Mouse (Mus musculus): Measurements from ENCODE around the gene Fate1. TPM values are rescaled to one million over a fixed set of nuclear protein-coding genes. Genes with fewer than 3 reads are reported as not detected.
A peak's percentile ranks its signal among the peaks of the same experiment; 100 is the strongest.

The Fate1 gene
- polyA plus RNA-seq, 1 experiment from 2014 or later, result 0.23 TPM

DNA sequence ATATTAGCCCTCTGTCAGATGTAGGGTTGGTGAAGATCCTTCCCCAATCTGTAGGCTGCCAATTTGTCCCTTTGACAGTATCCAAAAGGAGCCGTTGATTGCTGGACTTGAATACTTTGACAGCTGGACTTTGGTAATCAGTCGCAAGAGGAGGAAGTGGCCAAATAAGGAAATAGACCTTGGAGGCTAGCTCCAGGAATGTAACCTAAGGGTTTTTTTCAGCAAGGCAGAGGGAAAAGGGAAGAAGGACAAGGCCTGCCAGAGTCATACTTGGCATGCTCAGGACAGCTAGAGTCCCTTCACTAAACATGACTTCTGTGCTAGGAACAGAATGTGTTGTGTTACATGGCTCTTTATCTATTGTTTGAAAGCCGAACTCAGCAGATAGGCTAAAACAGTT, 7.7 kb downstream of the Fate1 start:
- no peak overlapping the region for H3K4me3 ChIP-seq (ENCODE audit: low read depth, low read length)
- H3K27me3 ChIP-seq (ENCODE audit: control insufficient read depth, insufficient read depth, low read depth, low read length), result no peaks in the 10 kb centered on the region
- H3K36me3 ChIP-seq (ENCODE audit: control insufficient read depth, insufficient read depth, low read length), result no peaks in the 10 kb centered on the region
- WGBS, result 80% methylated on average over 3 of the region's 3 CpGs
- no peaks in the 10 kb centered on the region for H3K9me3 ChIP-seq (replicated peaks; ENCODE audit: control insufficient read depth, low read length, poor library complexity, severe bottlenecking)
- H3K4me2 ChIP-seq (ENCODE audit: low read length), result no peak overlapping the region
- no peaks in the 10 kb centered on the region for H3K4me1 ChIP-seq (ENCODE audit: control insufficient read depth, insufficient read depth, low read length)
- no peak for ATAC-seq
- no peak overlapping the region for H3K27ac ChIP-seq (ENCODE audit: low read length)
- H3K9ac ChIP-seq (ENCODE audit: low read depth, low read length), result no peak overlapping the region

DNA sequence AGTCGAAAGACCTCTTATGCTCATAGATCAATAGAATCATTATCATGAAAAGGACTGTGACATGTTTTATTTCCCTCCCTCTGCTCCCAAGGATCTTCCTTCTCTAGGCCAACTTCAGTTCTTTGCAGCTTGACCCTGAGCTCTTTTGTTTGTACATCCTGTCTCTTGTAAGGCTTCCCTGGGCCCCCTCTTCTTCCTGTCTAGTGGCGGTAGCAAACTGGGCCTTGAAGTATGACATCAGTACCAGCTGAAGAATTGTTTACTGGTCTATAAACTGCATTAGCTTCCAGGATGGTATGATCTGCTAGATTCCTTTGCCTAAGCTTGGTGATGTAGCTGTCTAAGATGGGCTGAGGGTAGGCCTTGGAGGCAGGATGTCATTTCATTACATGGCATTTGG, 8.5 kb downstream of the Fate1 start:
- H3K27me3 ChIP-seq (ENCODE audit: control insufficient read depth, insufficient read depth, low read depth, low read length), result no peaks in the 10 kb centered on the region
- no peak overlapping the region for H3K27ac ChIP-seq (ENCODE audit: low read length)
- no peak overlapping the region for H3K9ac ChIP-seq (ENCODE audit: low read depth, low read length)
- no peaks in the 10 kb centered on the region for H3K4me1 ChIP-seq (ENCODE audit: control insufficient read depth, insufficient read depth, low read length)
- 50% methylated on average over 2 of the region's 2 CpGs for WGBS
- no peak overlapping the region for H3K4me3 ChIP-seq (ENCODE audit: low read depth, low read length)
- no peaks in the 10 kb centered on the region for H3K9me3 ChIP-seq (replicated peaks; ENCODE audit: control insufficient read depth, low read length, poor library complexity, severe bottlenecking)
- H3K4me2 ChIP-seq (ENCODE audit: low read length), result no peak overlapping the region
- no peaks in the 10 kb centered on the region for H3K36me3 ChIP-seq (ENCODE audit: control insufficient read depth, insufficient read depth, low read length)
- ATAC-seq, result no peak

DNA sequence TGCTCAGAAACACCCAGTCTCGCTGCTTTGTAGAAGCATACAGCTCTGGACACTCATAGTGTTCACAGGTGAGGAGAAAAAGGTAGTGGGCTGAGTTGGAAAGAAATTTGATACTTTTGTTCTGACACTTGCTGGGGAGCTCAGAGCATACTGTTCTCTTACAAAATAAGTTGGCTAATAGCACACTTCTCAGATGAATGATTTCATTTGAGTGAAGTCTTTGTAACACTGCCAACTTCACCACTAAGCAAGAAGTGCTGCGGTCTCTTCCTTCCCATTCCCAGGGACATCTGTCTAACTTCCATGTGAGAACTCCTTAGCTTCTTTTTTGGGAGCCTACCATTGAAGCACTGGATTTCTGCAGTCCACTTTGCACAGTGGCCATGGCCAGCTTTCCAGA, 10.4 kb downstream of the Fate1 start:
- ATAC-seq, result no peak
- no peak overlapping the region for H3K27ac ChIP-seq (ENCODE audit: low read length)
- no peaks in the 10 kb centered on the region for H3K36me3 ChIP-seq (ENCODE audit: control insufficient read depth, insufficient read depth, low read length)
- H3K4me3 ChIP-seq (ENCODE audit: low read depth, low read length), result no peak overlapping the region
- no peaks in the 10 kb centered on the region for H3K4me1 ChIP-seq (ENCODE audit: control insufficient read depth, insufficient read depth, low read length)
- no peaks in the 10 kb centered on the region for H3K9me3 ChIP-seq (replicated peaks; ENCODE audit: control insufficient read depth, low read length, poor library complexity, severe bottlenecking)
- no peak overlapping the region for H3K9ac ChIP-seq (ENCODE audit: low read depth, low read length)
- WGBS, result 77% methylated on average over 2 of the region's 2 CpGs
- H3K27me3 ChIP-seq (ENCODE audit: control insufficient read depth, insufficient read depth, low read depth, low read length), result no peaks in the 10 kb centered on the region
- no peak overlapping the region for H3K4me2 ChIP-seq (ENCODE audit: low read length)

DNA sequence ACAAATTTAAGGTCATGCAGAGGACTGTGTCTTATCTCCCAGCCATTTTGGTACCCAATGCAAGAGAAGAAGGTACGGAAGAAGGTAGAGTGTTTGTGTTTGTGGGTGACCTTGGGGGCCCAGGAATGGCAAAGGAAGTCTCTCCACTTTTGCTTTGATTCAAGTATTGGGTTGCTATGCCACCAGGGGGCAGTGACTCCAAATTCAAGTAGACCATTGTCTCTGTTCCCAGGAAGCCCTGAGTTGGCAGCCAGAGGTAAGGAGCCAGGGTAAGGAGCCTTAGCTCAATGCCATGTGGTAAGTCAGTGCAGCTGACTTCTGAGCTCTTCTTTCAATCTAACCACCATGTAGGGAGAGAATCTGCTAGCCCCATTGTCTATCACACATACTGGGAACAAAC, 11.0 kb downstream of the Fate1 start:
- Histone ChIP-seq H3K4me3 (ENCODE audit: low read depth, low read length) (no peak overlapping the region), H3K9ac (ENCODE audit: low read depth, low read length) (no peak overlapping the region), H3K27ac (ENCODE audit: low read length) (no peak overlapping the region), H3K27me3 (ENCODE audit: control insufficient read depth, insufficient read depth, low read depth, low read length) (no peaks in the 10 kb centered on the region), H3K36me3 (ENCODE audit: control insufficient read depth, insufficient read depth, low read length) (no peaks in the 10 kb centered on the region), H3K4me1 (ENCODE audit: control insufficient read depth, insufficient read depth, low read length) (no peaks in the 10 kb centered on the region), H3K4me2 (ENCODE audit: low read length) (no peak overlapping the region), H3K9me3 (replicated peaks; ENCODE audit: control insufficient read depth, low read length, poor library complexity, severe bottlenecking) (no peaks in the 10 kb centered on the region)
- 82% methylated on average over 1 of the region's 1 CpGs for WGBS
- ATAC-seq, result no peak

DNA sequence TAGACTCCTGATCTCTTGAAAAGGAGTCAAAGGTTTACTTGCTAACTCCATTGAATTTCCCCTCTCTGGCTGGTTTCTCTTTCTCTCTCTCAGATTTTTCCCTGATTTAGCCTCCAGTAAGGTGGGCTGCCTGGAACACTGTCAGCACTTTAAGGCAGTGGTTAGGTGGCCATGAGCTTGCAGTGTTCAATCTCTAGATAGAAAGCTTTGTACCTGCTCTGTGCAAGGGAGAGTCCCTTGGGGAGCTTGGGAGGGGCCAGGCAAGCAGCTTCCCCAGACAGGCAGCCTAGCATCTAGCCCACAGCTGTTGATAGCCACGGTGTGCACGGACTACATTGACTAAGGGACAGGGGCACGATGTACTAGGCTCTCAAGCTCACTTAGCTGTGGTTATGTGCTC, 18.8 kb downstream of the Fate1 start, which contains the start of gene Cnga2:
Gene Cnga2, plus strand, starts transcription at position 301 of the 400 bp plus-strand sequence.
- H3K36me3 ChIP-seq (ENCODE audit: control insufficient read depth, insufficient read depth, low read length), result no peaks in the 10 kb centered on the region
- no peak within 1 kb of the TSS for H3K4me3 ChIP-seq (ENCODE audit: low read depth, low read length)
- no peaks in the 10 kb centered on the region for H3K27me3 ChIP-seq (ENCODE audit: control insufficient read depth, insufficient read depth, low read depth, low read length)
- H3K9me3 ChIP-seq (replicated peaks; ENCODE audit: control insufficient read depth, low read length, poor library complexity, severe bottlenecking), result no peaks in the 10 kb centered on the region
- WGBS, result 73% methylated on average over 3 of the region's 3 CpGs
- ATAC-seq, result no peak
- H3K4me2 ChIP-seq (ENCODE audit: low read length), result no peak within 1 kb of the TSS
- H3K9ac ChIP-seq (ENCODE audit: low read depth, low read length), result no peak within 1 kb of the TSS
- no peak within 1 kb of the TSS for H3K27ac ChIP-seq (ENCODE audit: low read length)
- H3K4me1 ChIP-seq (ENCODE audit: control insufficient read depth, insufficient read depth, low read length), result no peaks in the 10 kb centered on the region

DNA sequence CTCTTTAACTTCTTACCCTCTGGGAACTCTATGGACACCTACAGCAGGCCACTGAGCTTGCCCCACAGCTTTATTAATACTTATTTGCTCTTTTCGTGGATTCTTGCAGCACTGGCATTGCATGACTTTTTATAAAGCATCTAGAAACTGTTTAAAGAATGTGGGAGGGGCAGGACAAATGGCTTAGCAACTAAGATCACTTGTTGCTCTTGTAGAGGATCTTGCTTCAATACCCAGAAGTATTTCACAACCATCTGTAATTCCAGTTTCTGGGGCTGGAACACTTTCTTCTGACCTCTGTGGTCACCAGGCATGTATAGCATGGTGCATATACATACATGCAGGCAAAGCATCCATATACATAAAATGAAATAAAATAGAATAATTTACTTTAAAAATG, 23.2 kb downstream of the Fate1 start:
- no peaks in the 10 kb centered on the region for H3K36me3 ChIP-seq (ENCODE audit: control insufficient read depth, insufficient read depth, low read length)
- H3K4me2 ChIP-seq (ENCODE audit: low read length), result no peak overlapping the region
- H3K27ac ChIP-seq (ENCODE audit: low read length), result no peak overlapping the region
- no peak overlapping the region for H3K4me3 ChIP-seq (ENCODE audit: low read depth, low read length)
- H3K9me3 ChIP-seq (replicated peaks; ENCODE audit: control insufficient read depth, low read length, poor library complexity, severe bottlenecking), result no peaks in the 10 kb centered on the region
- H3K4me1 ChIP-seq (ENCODE audit: control insufficient read depth, insufficient read depth, low read length), result no peaks in the 10 kb centered on the region
- H3K27me3 ChIP-seq (ENCODE audit: control insufficient read depth, insufficient read depth, low read depth, low read length), result no peaks in the 10 kb centered on the region
- 65% methylated on average over 1 of the region's 1 CpGs for WGBS
- no peak for ATAC-seq
- no peak overlapping the region for H3K9ac ChIP-seq (ENCODE audit: low read depth, low read length)

DNA sequence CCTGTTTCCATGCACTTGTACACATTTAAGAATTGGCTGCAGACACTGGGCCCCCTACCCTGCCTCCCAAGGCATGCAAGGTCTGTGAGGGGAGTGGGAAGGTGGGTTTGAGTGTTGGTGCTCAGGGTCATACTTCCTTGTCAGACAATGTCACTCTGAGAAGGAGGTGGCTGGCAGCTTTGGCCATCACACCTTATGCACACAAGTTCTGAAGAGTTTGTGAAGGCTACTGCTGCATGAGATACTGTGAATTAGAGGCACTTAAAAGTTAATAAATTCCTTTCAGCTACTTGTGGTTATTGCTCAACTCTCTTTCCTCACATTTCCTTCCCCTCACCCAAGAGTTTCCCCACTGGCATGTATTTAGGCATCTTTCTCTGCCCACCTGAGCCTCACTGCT, 37.1 kb downstream of the Fate1 start:
- ATAC-seq, result no peak
- H3K9ac ChIP-seq (ENCODE audit: low read depth, low read length), result no peak overlapping the region
- H3K27ac ChIP-seq (ENCODE audit: low read length), result no peak overlapping the region

DNA sequence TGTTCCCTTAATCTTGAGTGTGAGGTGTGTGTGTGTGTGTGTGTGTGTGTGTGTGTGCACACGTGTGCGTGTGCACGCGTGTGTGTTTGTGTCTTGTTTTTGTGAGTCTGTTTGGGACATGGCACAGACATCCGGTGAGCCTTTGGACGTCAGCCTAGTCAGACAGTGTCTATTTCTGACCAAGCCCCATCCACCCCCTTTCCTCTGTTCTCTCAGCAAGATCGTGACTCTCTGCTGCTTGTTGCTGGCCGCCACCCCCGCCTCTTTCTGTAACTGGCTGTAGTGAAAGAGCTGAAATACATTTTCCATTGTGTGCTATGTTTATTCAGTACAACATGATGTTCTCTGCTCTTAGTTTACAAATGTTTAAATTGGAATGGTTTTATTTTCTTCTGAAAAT, 39.5 kb downstream of the Fate1 start:
- no peaks in the 10 kb centered on the region for H3K36me3 ChIP-seq (ENCODE audit: control insufficient read depth, insufficient read depth, low read length)
- peak; percentile 51; the same call in 1 of the 2 replicates for ATAC-seq
- no peaks in the 10 kb centered on the region for H3K4me1 ChIP-seq (ENCODE audit: control insufficient read depth, insufficient read depth, low read length)
- 65% methylated on average over 9 of the region's 9 CpGs for WGBS
- H3K4me3 ChIP-seq (ENCODE audit: low read depth, low read length), result no peak overlapping the region
- H3K27me3 ChIP-seq (ENCODE audit: control insufficient read depth, insufficient read depth, low read depth, low read length), result no peaks in the 10 kb centered on the region
- H3K9me3 ChIP-seq (replicated peaks; ENCODE audit: control insufficient read depth, low read length, poor library complexity, severe bottlenecking), result no peaks in the 10 kb centered on the region
- no peak overlapping the region for H3K27ac ChIP-seq (ENCODE audit: low read length)
- no peak overlapping the region for H3K9ac ChIP-seq (ENCODE audit: low read depth, low read length)
- no peak overlapping the region for H3K4me2 ChIP-seq (ENCODE audit: low read length)

More for the DNA sequence above, 37.1 kb downstream of the Fate1 start:
- no peaks in the 10 kb centered on the region for H3K27me3 ChIP-seq (ENCODE audit: control insufficient read depth, insufficient read depth, low read depth, low read length)
- no peaks in the 10 kb centered on the region for H3K4me1 ChIP-seq (ENCODE audit: control insufficient read depth, insufficient read depth, low read length)
- no peaks in the 10 kb centered on the region for H3K36me3 ChIP-seq (ENCODE audit: control insufficient read depth, insufficient read depth, low read length)
- no peak overlapping the region for H3K4me3 ChIP-seq (ENCODE audit: low read depth, low read length)
- H3K4me2 ChIP-seq (ENCODE audit: low read length), result no peak overlapping the region
- H3K9me3 ChIP-seq (replicated peaks; ENCODE audit: control insufficient read depth, low read length, poor library complexity, severe bottlenecking), result no peaks in the 10 kb centered on the region

DNA sequence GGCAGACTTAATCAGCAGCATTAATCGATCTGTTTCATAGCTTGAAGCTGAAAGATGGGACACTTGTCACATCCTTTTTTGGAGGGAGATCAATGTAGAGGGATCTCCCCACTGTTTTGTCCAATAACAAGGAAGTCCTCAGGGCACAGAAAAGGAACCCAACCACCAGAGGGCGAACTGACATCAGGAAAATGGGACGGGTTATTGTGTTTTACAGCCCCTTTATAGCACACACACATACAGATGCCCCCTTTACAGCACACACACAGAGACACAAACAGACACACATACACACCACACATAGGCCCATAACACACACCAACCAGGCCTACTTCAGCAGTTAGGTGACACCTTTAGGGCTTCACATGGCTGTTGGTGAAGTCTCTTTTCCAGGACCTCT, 40.0 kb downstream of the Fate1 start:
- Histone ChIP-seq H3K27ac (ENCODE audit: low read length) (no peak overlapping the region), H3K4me3 (ENCODE audit: low read depth, low read length) (no peak overlapping the region), H3K27me3 (ENCODE audit: control insufficient read depth, insufficient read depth, low read depth, low read length) (no peaks in the 10 kb centered on the region), H3K36me3 (ENCODE audit: control insufficient read depth, insufficient read depth, low read length) (no peaks in the 10 kb centered on the region), H3K4me1 (ENCODE audit: control insufficient read depth, insufficient read depth, low read length) (no peaks in the 10 kb centered on the region), H3K4me2 (ENCODE audit: low read length) (no peak overlapping the region), H3K9me3 (replicated peaks; ENCODE audit: control insufficient read depth, low read length, poor library complexity, severe bottlenecking) (no peaks in the 10 kb centered on the region), H3K9ac (ENCODE audit: low read depth, low read length) (no peak overlapping the region)
- ATAC-seq, result no peak
- 19% methylated on average over 3 of the region's 3 CpGs for WGBS

DNA sequence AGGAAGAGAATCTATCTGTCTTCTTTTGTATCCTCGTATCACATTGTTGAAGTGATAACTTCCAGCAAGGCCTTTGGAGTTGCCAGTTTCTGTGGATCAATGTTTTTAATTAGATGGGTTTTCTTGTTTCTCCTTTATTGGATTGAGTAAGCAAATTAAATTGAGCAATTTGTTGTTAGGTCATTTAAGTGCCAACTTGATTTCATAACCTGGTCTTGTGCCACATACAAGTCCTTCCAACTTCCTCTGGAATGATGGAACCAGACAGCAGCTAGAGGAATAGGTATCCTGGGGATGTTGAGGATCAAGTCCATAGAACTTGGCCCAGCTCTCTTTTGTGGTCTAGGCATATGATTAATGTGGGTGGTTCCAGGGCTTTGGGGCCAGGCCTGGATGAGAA, 49.5 kb downstream of the Fate1 start:
- H3K27me3 ChIP-seq (ENCODE audit: control insufficient read depth, insufficient read depth, low read depth, low read length), result no peaks in the 10 kb centered on the region
- H3K4me1 ChIP-seq (ENCODE audit: control insufficient read depth, insufficient read depth, low read length), result no peaks in the 10 kb centered on the region
- H3K4me2 ChIP-seq (ENCODE audit: low read length), result no peak overlapping the region
- 73% methylated on average over 1 of the region's 1 CpGs for WGBS
- no peak overlapping the region for H3K9ac ChIP-seq (ENCODE audit: low read depth, low read length)
- no peak overlapping the region for H3K27ac ChIP-seq (ENCODE audit: low read length)
- H3K9me3 ChIP-seq (replicated peaks; ENCODE audit: control insufficient read depth, low read length, poor library complexity, severe bottlenecking), result no peaks in the 10 kb centered on the region
- H3K4me3 ChIP-seq (ENCODE audit: low read depth, low read length), result no peak overlapping the region
- no peaks in the 10 kb centered on the region for H3K36me3 ChIP-seq (ENCODE audit: control insufficient read depth, insufficient read depth, low read length)
- ATAC-seq, result no peak

Data from midbrain, embryonic 16.5 days (tissue).